Mouse (Mus musculus): ENCODE data around the gene Slc12a4.

Gene Slc12a4

GRCm38 (mm10) chr8:105971019-105971720, 5.3 kb upstream of the Slc12a4 start:
- in situ Hi-C loops (cut with MboI; ENCODE audit: low sequenced_read_pairs), result no loop called here

- in situ Hi-C loops (cut with MboI; ENCODE audit: low sequenced_read_pairs), result no loop called here
Measured at GRCm38 (mm10) chr8:105969367-105969766, 3.5 kb upstream of the Slc12a4 start.

GRCm38 (mm10) chr8:105966692-105967311, 905 bp upstream of the Slc12a4 start:
- in situ Hi-C loops (cut with MboI; ENCODE audit: low sequenced_read_pairs), result no loop called here

- in situ Hi-C loops (cut with MboI; ENCODE audit: low sequenced_read_pairs), result no loop called here
Measured at GRCm38 (mm10) chr8:105965266-105965904, 512 bp downstream of the Slc12a4 start.

GRCm38 (mm10) chr8:105964506-105965265, 1.2 kb downstream of the Slc12a4 start:
- in situ Hi-C loops (cut with MboI; ENCODE audit: low sequenced_read_pairs), result no loop called here

- in situ Hi-C loops (cut with MboI; ENCODE audit: low sequenced_read_pairs), result no loop called here
Measured at GRCm38 (mm10) chr8:105961536-105961935, 4.4 kb downstream of the Slc12a4 start.

GRCm38 (mm10) chr8:105961101-105961500, 4.8 kb downstream of the Slc12a4 start:
- in situ Hi-C loops (cut with MboI; ENCODE audit: low sequenced_read_pairs), result no loop called here

- in situ Hi-C loops (cut with MboI; ENCODE audit: low sequenced_read_pairs), result no loop called here
Measured at GRCm38 (mm10) chr8:105959350-105959749, 6.5 kb downstream of the Slc12a4 start.

- in situ Hi-C loops (cut with MboI; ENCODE audit: low sequenced_read_pairs), result no loop called here
Measured at GRCm38 (mm10) chr8:105957813-105958212, 8.1 kb downstream of the Slc12a4 start.

- in situ Hi-C loops (cut with MboI; ENCODE audit: low sequenced_read_pairs), result no loop called here
Measured at GRCm38 (mm10) chr8:105956556-105956955, 9.3 kb downstream of the Slc12a4 start.

- in situ Hi-C loops (cut with MboI; ENCODE audit: low sequenced_read_pairs), result no loop called here
Measured at GRCm38 (mm10) chr8:105951057-105951659, 14.7 kb downstream of the Slc12a4 start.

GRCm38 (mm10) chr8:105949350-105949749, 16.5 kb downstream of the Slc12a4 start:
- in situ Hi-C loops (cut with MboI; ENCODE audit: low sequenced_read_pairs), result no loop called here

- in situ Hi-C loops (cut with MboI; ENCODE audit: low sequenced_read_pairs), result no loop called here
Measured at GRCm38 (mm10) chr8:105943321-105943739, 22.6 kb downstream of the Slc12a4 start, which contains the start of gene Lcat. Lcat (minus strand) TSS chr8:105943382.

- in situ Hi-C loops (cut with MboI; ENCODE audit: low sequenced_read_pairs), result no loop called here
Measured at GRCm38 (mm10) chr8:105942542-105942941, 23.4 kb downstream of the Slc12a4 start.

- in situ Hi-C loops (cut with MboI; ENCODE audit: low sequenced_read_pairs), result no loop called here
Measured at GRCm38 (mm10) chr8:105942026-105942425, 23.9 kb downstream of the Slc12a4 start.

- in situ Hi-C loops (cut with MboI; ENCODE audit: low sequenced_read_pairs), result no loop called here
Measured at GRCm38 (mm10) chr8:105938306-105938669, 27.6 kb downstream of the Slc12a4 start, which contains the start of gene Psmb10. Psmb10 (minus strand) TSS chr8:105938444.

- in situ Hi-C loops (cut with MboI; ENCODE audit: low sequenced_read_pairs), result no loop called here
Measured at GRCm38 (mm10) chr8:105937496-105938305, 28.2 kb downstream of the Slc12a4 start.

GRCm38 (mm10) chr8:105936866-105937475, 28.9 kb downstream of the Slc12a4 start:
- in situ Hi-C loops (cut with MboI; ENCODE audit: low sequenced_read_pairs), result no loop called here

- in situ Hi-C loops (cut with MboI; ENCODE audit: low sequenced_read_pairs), result no loop called here
Measured at GRCm38 (mm10) chr8:105935863-105936603, 29.9 kb downstream of the Slc12a4 start.
